Mouse (Mus musculus) heart, adult 2 months (tissue): ENCODE results near the gene Htr1f.

Source experiments
- CTCF ChIP-seq: fragments of 200-600 bp; IDR thresholded peaks from 2 replicates; pipeline ENCODE4 v1.8.1; 2022; ENCODE audit warnings: antibody characterized with exemption, mild to moderate bottlenecking, moderate library complexity
- EP300 ChIP-seq: fragments of 200-500 bp; IDR thresholded peaks from 2 replicates; pipeline ENCODE4 v1.6.1; 2011; ENCODE audit warnings: low read depth, low read length, control low read depth; ENCODE audit not compliant: insufficient read depth
- POLR2A ChIP-seq: fragments of 200-500 bp; IDR thresholded peaks from 2 replicates; pipeline ENCODE4 v1.6.1; 2011; ENCODE audit warnings: mild to moderate bottlenecking, low read depth, low read length, control low read depth; ENCODE audit not compliant: insufficient read depth

- TF ChIP-seq EP300 (no peak), POLR2A (no peak), CTCF (no peak)
These were observed 227.0 kb downstream of the Htr1f start for GRCm38 (mm10) chr16:64878611-64879132.
